Mouse (Mus musculus) stomach, embryonic 14.5 days (tissue): ENCODE data around the gene Rasgrp4. TPM values are rescaled to one million over a fixed set of nuclear protein-coding genes. Genes with fewer than 3 reads are reported as not detected.

Experiments used
- ATAC-seq: fragments of 200-750 bp; cut with Nextera tagmentation; 2 replicates; pipeline ENCODE4 v1.8.0; 2017; ENCODE audit warnings: low read depth, moderate TSS enrichment; ENCODE audit not compliant: insufficient number of reproducible peaks, insufficient read depth, low FRiP score
- H3K27ac ChIP-seq: fragments of 300-500 bp; sonication (generic); 2 replicates; pipeline ENCODE4 v1.5.1; 2014; ENCODE audit warnings: mild to moderate bottlenecking, low read length, moderate library complexity, mixed read lengths
- H3K27me3 ChIP-seq: fragments of 300-500 bp; sonication (generic); 2 replicates; pipeline ENCODE4 v1.6.1; 2014; ENCODE audit warnings: low read length, control low read depth, mixed read lengths; ENCODE audit not compliant: control insufficient read depth, insufficient read depth
- H3K36me3 ChIP-seq: fragments of 300-500 bp; sonication (generic); 2 replicates; pipeline ENCODE4 v1.6.1; 2014; ENCODE audit warnings: mild to moderate bottlenecking, control low read depth, low read length, moderate library complexity, mixed read lengths; ENCODE audit not compliant: control insufficient read depth, insufficient read depth
- H3K4me1 ChIP-seq: fragments of 300-500 bp; sonication (generic); 2 replicates; pipeline ENCODE4 v1.6.1; 2014; ENCODE audit warnings: low read length, control low read depth, mixed read lengths; ENCODE audit not compliant: control insufficient read depth, insufficient read depth
- H3K4me2 ChIP-seq: fragments of 300-500 bp; sonication (generic); replicated peaks from 2 replicates; pipeline ENCODE4 v1.6.1; 2014; ENCODE audit warnings: low read depth, low read length, control low read depth
- H3K4me3 ChIP-seq: fragments of 300-500 bp; sonication (generic); 2 replicates; pipeline ENCODE4 v1.5.1; 2014; ENCODE audit warnings: low read depth, low read length, control low read depth
- H3K9ac ChIP-seq: fragments of 300-500 bp; sonication (generic); replicated peaks from 2 replicates; pipeline ENCODE4 v1.6.1; 2014; ENCODE audit warnings: low read depth, mild to moderate bottlenecking, control low read depth, low read length, moderate library complexity, mixed read lengths
- H3K9me3 ChIP-seq: fragments of 300-500 bp; sonication (generic); 2 replicates; pipeline ENCODE4 v1.6.1; 2016; ENCODE audit warnings: low read depth, low read length, control low read depth; ENCODE audit not compliant: control insufficient read depth
- WGBS: fragments of 180-500 bp; shearing (Covaris S2); extraction: QIAGEN DNeasy Blood & Tissue Kit; methylation state at CpG from one replicate; pipeline ENCODE4 v1.1.7; 2014; 5-methylcytosine and 5-hydroxymethylcytosine counted together
- polyA plus RNA-seq: library from polyadenylated mRNA; unstranded; fragments of >200 nt; fragmentation: Nextera tagmentation; extraction: Ambion mirVana; gene quantifications from 2 replicates; pipeline ENCODE4 v1.2.1, GENCODE M21; 2014

The Rasgrp4 gene
- polyA plus RNA-seq, result 0.51 and 0.73 TPM in 2 replicates

- Histone ChIP-seq H3K9ac (no peak within 1 kb of the TSS), H3K27ac (no peak within 1 kb of the TSS), H3K4me3 (peak within 1 kb of the TSS; percentile 17), H3K27me3 (no peaks in the 10 kb centered on the region), H3K9me3 (no peaks in the 10 kb centered on the region), H3K36me3 (no peaks in the 10 kb centered on the region), H3K4me2 (peak within 1 kb of the TSS; percentile 41), H3K4me1 (no peaks in the 10 kb centered on the region)
- 0% methylated on average over 17 of the region's 20 CpGs for WGBS
- peak; percentile 65 for ATAC-seq
These were observed at the start of gene Rasgrp4 for GRCm38 (mm10) chr7:29134693-29135386. Gene Rasgrp4, plus strand, starts transcription at chr7:29134851.

GRCm38 (mm10) chr7:29085981-29086380, 48.7 kb upstream of the Rasgrp4 start:
- 84% methylated on average over 30 of the region's 30 CpGs for WGBS
- H3K9me3 ChIP-seq, result no peaks in the 10 kb centered on the region

GRCm38 (mm10) chr7:29086902-29087301, 47.7 kb upstream of the Rasgrp4 start:
- no peak overlapping the region for H3K4me3 ChIP-seq
- H3K27ac ChIP-seq, result no peak overlapping the region
- no peaks in the 10 kb centered on the region for H3K9me3 ChIP-seq
- H3K9ac ChIP-seq, result no peak overlapping the region
- no peaks in the 10 kb centered on the region for H3K4me1 ChIP-seq
- 93% methylated on average over 10 of the region's 10 CpGs for WGBS
- no peak for ATAC-seq
- no peaks in the 10 kb centered on the region for H3K36me3 ChIP-seq
- H3K4me2 ChIP-seq, result no peak overlapping the region
- H3K27me3 ChIP-seq, result no peaks in the 10 kb centered on the region

More at GRCm38 (mm10) chr7:29085981-29086380, 48.7 kb upstream of the Rasgrp4 start:
- no peak overlapping the region for H3K9ac ChIP-seq
- no peaks in the 10 kb centered on the region for H3K4me1 ChIP-seq
- H3K4me3 ChIP-seq, result no peak overlapping the region
- no peak for ATAC-seq
- no peaks in the 10 kb centered on the region for H3K27me3 ChIP-seq
- H3K36me3 ChIP-seq, result no peaks in the 10 kb centered on the region
- no peak overlapping the region for H3K4me2 ChIP-seq
- no peak overlapping the region for H3K27ac ChIP-seq

- no peak overlapping the region for H3K9ac ChIP-seq
- no peaks in the 10 kb centered on the region for H3K9me3 ChIP-seq
- H3K27me3 ChIP-seq, result no peaks in the 10 kb centered on the region
- no peak overlapping the region for H3K4me2 ChIP-seq
- H3K27ac ChIP-seq, result no peak overlapping the region
- no peak overlapping the region for H3K4me3 ChIP-seq
- ATAC-seq, result no peak
- no peaks in the 10 kb centered on the region for H3K36me3 ChIP-seq
- H3K4me1 ChIP-seq, result no peaks in the 10 kb centered on the region
- 74% methylated on average over 6 of the region's 6 CpGs for WGBS
These were observed 45.8 kb upstream of the Rasgrp4 start for GRCm38 (mm10) chr7:29088817-29089216.

- Histone ChIP-seq H3K4me3 (no peak overlapping the region), H3K27ac (no peak overlapping the region), H3K4me1 (no peaks in the 10 kb centered on the region), H3K36me3 (no peaks in the 10 kb centered on the region), H3K9ac (no peak overlapping the region), H3K4me2 (no peak overlapping the region), H3K27me3 (no peaks in the 10 kb centered on the region), H3K9me3 (no peaks in the 10 kb centered on the region)
- ATAC-seq, result no peak
- 86% methylated on average over 16 of the region's 16 CpGs for WGBS
These were observed 37.5 kb upstream of the Rasgrp4 start for GRCm38 (mm10) chr7:29097131-29097530.

GRCm38 (mm10) chr7:29101286-29102017, 33.2 kb upstream of the Rasgrp4 start:
- 86% methylated on average over 12 of the region's 12 CpGs for WGBS
- Histone ChIP-seq H3K9me3 (no peaks in the 10 kb centered on the region), H3K9ac (no peak overlapping the region), H3K27me3 (no peaks in the 10 kb centered on the region), H3K4me1 (no peaks in the 10 kb centered on the region), H3K4me2 (no peak overlapping the region), H3K4me3 (no peak overlapping the region), H3K27ac (no peak overlapping the region), H3K36me3 (no peaks in the 10 kb centered on the region)
- ATAC-seq, result no peak

GRCm38 (mm10) chr7:29108992-29109955, 25.4 kb upstream of the Rasgrp4 start:
- H3K27me3 ChIP-seq, result no peaks in the 10 kb centered on the region
- no peaks in the 10 kb centered on the region for H3K9me3 ChIP-seq
- H3K4me1 ChIP-seq, result peaks cover 7% of the 10 kb centered on the region; the same call in 1 of the 2 replicates
- peak; percentile 74; the same call in 1 of the 2 replicates for ATAC-seq
- H3K4me3 ChIP-seq, result 0 out of 2 replicates have a peak overlapping the region, but pooled peaks have one; percentile 5
- peak overlapping the region; percentile 21; the same call in 1 of the 2 replicates for H3K9ac ChIP-seq
- 28% methylated on average over 38 of the region's 38 CpGs for WGBS
- no peak overlapping the region for H3K27ac ChIP-seq
- H3K36me3 ChIP-seq, result no peaks in the 10 kb centered on the region
- H3K4me2 ChIP-seq, result peak overlapping the region; percentile 41
